Mouse (Mus musculus) liver, adult 2 months (tissue): ENCODE data around the gene 4930402F06Rik.

Experiments used
- CTCF ChIP-seq: fragments of 200-500 bp; IDR thresholded peaks from 2 replicates; pipeline ENCODE4 v1.5.1; 2011; ENCODE audit warnings: low read depth, low read length, control low read depth
- POLR2A ChIP-seq: fragments of 200-500 bp; IDR thresholded peaks from 2 replicates; pipeline ENCODE4 v1.6.1; 2011; ENCODE audit warnings: low read length, control low read depth; ENCODE audit not compliant: insufficient read depth; ENCODE audit errors: extremely low read depth

DNA sequence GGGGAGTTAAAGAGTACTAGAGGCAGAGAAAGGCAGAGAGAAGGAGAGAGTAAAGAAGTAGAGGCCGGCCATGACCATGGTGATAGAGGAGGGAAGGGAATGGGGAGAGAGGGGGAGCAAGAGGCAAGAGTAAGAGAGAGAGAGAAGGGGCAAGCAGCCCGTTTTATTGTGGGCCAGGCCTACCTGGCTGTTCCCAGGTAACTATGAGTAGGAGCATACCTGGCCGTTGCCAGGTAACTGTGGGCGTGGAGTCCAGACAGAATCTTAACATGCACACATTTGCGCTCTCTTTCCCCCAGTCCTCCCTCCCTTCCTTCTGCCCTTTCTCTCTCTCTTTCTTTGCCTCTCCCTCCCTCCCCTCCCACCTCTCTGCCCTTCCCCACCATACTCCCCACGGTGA lies 10.3 kb upstream of the 4930402F06Rik start:
- TF ChIP-seq CTCF (no peak), POLR2A (no peak)
